Mouse (Mus musculus) brain, embryonic 14.5 days (tissue): ENCODE measurements at regions not wholly inside any gene's neighbourhood (a gene's known extent, or its start where the extent isn't known, plus 50 kb on each side); places are given as distances from the start of the nearest gene placed in this dataset.

Source experiments
- CTCF ChIP-seq: fragments of 200-500 bp; IDR thresholded peaks from 2 replicates; pipeline ENCODE4 v1.5.1; 2012; ENCODE audit warnings: inconsistent platforms, mild to moderate bottlenecking, moderate library complexity, borderline replicate concordance; ENCODE audit not compliant: insufficient read depth, insufficient read length; ENCODE audit errors: extremely low read depth
- POLR2A ChIP-seq: fragments of 200-500 bp; IDR thresholded peaks from 2 replicates; pipeline ENCODE4 v1.6.1; 2012; ENCODE audit warnings: mild to moderate bottlenecking, inconsistent platforms, borderline replicate concordance; ENCODE audit not compliant: poor library complexity, insufficient read depth, insufficient read length, severe bottlenecking; ENCODE audit errors: extremely low read depth

DNA sequence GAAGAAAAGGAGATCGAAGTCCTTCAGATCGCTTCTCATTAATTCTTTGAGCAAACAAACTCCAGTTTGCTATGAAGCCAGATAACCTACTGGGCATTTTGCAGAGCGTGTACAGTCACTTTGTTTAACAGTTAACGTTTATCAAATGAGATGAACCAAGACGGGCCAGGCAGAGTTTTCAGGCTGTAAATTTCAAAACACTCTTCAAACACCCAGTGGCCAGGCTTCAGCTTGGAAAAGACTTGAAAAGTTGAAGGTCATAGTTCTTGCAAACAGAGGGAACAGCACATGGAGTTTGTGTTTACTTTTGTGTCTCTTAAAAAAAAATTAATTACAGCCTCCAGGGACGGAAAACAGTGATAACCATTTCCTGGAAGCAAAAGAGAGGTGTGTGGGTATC, 164.2 kb upstream of the Gm5148 start:
- no peak for TF ChIP-seq POLR2A
- TF ChIP-seq CTCF: no peak
